Mouse (Mus musculus) mature B cell (primary cell): Measurements from ENCODE around the gene Saa2.
"Not testable (repeated sequence)": the region's sequence is repeated elsewhere in the genome, so short reads cannot be mapped to it uniquely, and the experiment has no call there.

Experiments used
- in situ Hi-C: fragments of 300-500 bp; cut with MboI; formaldehyde crosslinking; loops from 2 replicates; pipeline ENCODE4 v1.14.3; 2019

Gene Saa2

DNA sequence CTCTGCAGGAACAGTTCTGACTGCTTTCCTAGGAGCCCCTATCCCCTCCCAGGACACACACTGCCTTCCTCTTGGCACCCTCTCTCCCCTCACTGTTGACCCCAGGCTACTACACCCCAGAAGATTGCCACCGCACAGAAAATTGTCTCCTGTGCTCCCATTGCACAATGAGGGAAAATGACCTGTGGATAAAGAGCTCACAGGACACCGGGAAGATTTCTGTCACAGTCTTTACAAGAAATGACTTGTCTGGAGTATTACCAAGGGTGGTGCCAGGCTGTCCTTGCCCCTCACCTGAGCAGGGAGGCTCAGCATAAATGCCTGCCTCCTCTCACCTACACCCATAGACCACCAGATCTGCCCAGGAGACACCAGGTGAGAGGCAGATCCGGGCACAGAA is at the start of gene Saa2:
Gene Saa2, plus strand, starts transcription at position 301 of the 400 bp plus-strand sequence.
- in situ Hi-C loops, result no loop called here

DNA sequence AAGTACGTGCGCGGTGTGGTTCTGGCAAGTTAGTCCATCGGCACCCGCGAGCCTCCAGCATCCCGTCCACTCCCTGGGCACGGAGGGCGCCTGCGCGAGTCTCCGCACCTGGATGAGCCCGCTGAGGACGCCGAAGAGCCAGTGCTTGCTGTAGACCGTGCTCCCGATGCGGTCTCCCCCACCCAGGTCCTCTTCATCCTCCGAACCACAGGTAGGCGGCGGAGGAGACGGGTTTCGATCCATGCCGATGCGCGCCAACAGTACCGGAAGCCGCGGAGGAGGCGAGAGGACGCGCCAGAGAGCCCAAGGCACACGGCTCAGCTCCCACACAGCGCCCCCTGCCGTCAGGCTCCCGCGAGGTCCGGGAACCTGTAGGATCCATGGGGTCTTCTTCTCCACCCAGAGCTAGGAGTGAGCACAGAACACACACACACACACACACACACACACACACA is 41.2 kb upstream of the Saa2 start, which contains the start of gene Saal1:
Gene Saal1, minus strand, starts transcription at position 291 of the 455 bp plus-strand sequence.
- in situ Hi-C loops, result no loop called here

DNA sequence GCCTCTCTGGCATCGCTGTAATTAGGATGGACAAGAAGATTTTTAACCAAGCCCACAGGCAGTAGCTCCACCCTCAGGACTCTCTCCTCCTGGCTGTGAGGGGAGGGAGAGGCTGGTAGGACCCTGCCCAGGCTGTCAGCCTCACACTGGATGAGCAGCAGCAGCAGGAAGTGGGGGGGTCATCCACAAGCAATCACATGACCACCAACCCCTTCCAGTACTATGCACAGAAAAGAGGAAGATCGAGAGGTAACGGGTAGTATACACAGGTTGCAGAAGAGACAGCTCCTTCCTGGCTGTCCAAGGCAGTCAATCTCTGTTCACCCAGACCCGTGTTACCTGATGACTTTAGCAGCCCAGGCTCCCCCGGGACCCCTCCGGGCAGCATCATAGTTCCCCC is 39.3 kb upstream of the Saa2 start:
- in situ Hi-C loops, result no loop called here

DNA sequence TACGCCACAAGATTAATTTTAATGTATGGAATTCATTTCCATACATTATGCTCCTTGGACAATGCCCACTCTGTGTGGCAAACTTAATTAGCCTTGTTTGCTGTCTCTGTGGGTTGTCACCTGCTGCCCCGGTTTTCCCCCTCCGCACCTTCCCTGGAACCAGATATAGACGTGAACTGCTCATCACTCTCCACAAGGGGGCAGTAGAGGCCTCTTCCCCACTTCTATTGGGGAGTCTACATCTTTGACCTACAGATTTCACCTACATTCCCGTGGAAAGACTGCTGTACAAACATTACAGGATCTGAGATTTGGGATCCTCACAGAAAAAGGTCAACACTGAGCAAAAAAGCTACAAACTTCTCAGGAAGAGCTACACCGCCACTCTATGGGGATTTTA is 37.1 kb upstream of the Saa2 start:
- in situ Hi-C loops, result no loop called here

DNA sequence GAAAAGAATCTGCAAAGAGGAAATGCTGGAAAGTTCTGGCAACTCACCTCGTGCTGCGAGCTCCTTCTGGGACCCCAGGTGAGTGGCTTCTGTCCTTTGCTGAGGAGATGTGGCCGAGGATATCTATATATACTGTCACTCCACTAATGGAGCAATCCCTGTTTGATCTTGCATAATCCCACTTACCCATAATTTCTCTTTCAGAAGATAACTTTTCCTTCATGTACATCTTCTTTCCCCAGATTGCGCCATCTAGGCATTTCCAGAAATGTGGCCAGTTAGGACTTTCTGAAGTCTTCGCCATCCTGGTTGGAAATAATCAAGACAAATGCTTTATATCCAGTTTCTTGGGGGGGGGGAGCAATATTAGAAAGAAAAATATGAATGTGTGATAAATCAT is 36.0 kb upstream of the Saa2 start, which contains the start of gene Saa3:
Gene Saa3, minus strand, starts transcription at position 101 of the 400 bp plus-strand sequence.
- in situ Hi-C loops, result no loop called here

DNA sequence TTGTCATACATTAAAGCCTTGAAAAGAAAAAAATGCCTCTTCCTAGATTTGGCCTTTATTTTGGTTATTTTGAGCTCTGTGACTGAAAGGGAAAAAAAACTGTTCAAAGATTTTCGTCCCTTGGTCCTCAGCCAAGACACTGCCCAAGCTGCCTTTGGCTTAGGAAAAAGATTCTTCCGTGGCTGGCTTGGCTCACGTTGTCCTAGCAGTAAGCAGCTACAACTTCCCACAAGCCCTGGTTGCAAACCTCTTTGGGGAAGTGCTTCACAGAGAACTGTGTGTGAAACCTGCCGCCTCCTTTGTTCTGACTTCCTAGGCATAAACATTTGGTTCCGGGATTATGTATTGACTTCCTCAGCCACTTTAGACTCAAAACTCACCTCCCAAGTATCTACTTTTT is 34.7 kb upstream of the Saa2 start:
- in situ Hi-C loops, result no loop called here

DNA sequence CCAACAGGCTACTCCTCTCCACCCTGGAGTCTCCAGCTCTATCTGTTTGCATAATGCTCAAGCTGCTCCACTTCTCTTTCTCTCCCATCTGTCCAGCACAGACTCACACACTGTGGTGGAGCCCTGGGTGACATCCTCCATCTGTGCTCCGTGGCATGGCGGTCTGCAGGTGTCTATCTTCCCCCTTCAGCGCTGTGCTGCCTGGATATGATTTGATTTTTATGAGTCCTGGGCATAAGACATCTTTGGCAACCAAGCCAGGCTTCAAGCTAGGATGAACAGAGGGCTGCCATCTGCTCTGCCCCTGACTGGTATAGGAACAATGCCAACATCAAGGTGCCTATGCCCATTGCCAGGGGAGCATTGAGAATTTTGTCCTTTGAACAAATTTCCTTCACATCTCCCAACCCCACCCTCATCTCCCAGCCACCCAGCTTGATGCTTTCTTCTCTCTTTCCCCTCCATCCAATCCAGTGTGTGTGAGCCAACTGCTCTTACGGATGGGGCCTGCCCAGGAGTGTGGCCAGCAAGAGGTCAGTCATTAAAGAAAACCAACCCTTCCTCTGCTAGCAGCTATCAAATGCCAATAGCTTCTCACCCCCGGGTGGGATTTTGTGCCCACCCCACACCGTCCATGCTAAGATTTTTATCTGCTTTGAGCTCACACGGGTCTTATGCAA is 32.9 kb upstream of the Saa2 start:
- in situ Hi-C loops, result no loop called here

DNA sequence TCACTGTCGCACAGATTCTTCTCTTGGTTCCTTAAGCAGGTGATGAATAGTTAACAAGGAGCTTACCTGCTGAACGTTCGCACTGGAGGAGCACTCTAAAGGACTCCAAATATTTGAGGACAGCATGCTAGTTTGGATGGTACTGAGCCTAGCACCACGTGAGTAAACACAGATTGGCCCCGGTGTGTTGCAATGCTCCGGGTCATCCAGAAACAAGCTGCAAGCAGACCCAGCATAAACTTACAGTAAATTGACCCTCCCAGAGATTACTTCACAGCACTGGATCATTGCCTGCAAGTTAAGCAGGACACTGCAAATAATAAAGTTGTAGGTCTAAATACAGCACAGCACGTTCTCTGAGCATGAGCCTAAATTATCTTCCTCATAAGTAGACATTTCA is 32.1 kb upstream of the Saa2 start:
- in situ Hi-C loops, result no loop called here

DNA sequence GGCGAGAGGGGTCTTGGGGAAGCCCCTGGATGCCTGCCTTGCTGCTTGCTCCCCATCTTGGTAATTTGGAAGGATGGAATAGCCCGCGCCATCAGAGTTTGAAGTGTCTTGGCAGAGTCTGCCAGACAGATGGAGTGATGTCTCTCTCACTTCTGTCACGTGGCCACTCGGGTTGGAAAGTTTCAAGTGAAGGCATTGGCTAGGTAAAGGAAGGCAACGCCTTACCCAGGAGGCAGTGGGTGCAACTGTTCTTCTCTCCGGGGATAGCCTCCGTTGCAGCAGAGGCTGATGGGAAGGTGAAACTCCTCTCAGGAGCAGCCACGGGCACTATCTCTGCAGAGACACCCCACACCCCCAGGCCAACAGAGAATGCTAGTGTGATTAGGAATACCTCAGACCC is 31.1 kb upstream of the Saa2 start:
- in situ Hi-C loops, result no loop called here

DNA sequence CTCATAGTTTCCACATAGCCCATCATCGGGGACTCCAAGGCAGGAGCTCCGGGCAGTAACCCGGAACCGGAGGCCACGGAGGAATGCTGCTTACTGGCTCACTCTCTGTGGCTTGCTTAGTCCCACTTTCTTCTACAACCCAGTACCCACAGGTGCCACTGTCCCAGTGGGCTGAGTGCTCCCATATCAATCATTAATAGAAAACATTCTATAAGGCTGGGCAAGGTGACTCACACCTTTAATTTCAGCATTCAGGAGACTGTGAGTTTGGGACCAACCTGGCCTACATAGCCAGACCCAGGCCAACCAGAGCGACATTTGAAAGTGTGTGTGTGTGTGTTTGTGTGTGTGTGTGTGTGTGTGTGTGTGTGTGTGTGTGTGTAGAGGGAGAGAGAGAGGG is 28.2 kb upstream of the Saa2 start:
- in situ Hi-C loops, result no loop called here

DNA sequence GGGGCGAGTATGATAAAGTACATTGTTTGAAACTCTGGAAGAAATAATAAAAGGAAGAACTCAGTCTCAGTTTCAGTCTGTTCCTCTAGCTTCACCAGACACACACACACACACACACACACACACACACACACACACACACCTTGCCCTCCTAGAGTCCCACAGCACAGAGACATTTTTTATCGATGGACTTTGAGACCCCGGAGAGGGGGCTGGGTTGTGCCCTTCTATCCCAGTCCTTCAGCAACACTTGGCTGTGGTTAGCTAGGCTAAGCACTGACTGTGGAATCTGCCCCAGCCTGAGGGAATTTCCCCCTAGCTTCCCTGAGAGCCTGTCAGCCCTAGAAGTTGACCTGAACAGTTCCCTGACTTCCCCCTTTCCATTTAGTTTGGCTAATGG is 27.7 kb upstream of the Saa2 start:
- in situ Hi-C loops, result no loop called here

DNA sequence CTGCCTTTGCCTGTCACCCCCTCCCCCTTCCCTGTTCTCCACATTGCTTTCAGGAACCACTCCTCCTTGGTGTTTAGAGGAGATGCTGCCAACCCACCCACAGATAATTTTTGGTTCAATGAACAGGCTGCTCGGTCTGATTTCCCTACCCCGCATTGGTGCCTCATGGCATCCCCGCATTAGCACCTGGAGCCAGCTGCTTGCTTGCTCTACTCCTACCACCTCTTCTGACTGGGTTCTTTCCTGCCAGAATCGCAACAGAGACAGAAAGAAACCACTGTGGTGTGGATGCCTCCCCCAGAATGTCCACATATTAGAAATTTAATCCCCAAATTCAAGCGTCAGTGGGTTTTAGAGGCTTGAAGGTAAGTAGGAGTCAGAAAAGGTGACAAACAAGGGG is 27.2 kb upstream of the Saa2 start:
- in situ Hi-C loops, result no loop called here

DNA sequence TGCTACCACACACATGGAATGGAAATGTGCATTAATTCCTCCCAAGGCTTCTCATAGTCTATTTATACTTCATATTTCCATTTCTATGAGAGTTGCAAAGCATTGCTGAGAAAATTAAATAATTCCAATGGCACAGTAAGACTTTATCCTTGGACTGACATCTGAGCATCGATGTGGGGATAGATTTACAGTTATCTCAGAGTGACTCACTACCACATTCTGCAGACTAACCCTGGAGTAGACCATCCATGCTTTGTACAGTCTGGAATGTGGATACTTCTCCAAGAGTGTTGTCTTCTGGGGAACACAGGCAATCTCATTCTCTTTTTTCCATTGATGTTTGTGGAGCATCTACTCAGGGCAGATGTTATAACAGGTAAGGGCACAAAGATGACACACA is 24.0 kb upstream of the Saa2 start:
- in situ Hi-C loops, result no loop called here

DNA sequence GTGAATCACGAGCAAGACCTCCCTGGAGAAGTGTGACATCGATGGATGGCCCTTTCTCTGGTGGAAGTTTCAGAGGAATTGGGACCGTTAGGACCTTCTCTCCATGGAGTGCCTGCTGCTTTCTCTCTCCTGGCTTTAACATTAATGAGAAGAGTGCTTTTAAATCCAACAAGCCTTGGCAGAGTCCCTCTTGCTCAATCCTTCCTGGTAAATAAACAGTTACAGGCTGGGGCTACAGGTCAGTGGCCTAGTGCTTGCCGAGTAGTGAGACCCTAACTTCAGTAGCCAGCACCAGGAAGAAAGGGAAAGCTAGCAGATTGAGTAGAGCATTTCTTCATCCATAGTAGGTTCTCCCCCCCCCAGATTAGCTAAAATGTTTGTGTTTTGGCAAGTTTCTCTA is 19.1 kb upstream of the Saa2 start, which contains the start of gene Saa4:
Gene Saa4, minus strand, starts transcription at position 146 of the 400 bp plus-strand sequence.
- in situ Hi-C loops, result no loop called here

DNA sequence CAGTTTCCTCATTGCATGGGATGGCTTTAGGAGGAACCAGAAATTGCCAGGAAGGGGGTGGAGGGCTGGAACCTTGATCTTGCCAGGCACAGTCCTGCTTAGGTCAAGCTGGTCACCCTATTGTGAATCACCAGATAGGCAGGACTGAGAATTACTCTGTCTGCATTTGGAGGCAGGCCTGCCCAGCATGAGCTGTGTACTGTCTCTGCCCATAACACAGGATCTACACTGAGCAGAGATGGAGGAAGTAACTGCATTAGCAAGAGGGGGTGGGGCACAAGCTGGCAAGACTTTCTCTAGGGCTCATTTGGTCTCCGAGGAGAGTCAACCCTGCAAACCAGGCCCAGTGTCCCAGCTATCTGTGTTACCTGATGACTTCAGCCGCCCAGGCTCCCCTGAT is 16.6 kb upstream of the Saa2 start:
- in situ Hi-C loops, result no loop called here

DNA sequence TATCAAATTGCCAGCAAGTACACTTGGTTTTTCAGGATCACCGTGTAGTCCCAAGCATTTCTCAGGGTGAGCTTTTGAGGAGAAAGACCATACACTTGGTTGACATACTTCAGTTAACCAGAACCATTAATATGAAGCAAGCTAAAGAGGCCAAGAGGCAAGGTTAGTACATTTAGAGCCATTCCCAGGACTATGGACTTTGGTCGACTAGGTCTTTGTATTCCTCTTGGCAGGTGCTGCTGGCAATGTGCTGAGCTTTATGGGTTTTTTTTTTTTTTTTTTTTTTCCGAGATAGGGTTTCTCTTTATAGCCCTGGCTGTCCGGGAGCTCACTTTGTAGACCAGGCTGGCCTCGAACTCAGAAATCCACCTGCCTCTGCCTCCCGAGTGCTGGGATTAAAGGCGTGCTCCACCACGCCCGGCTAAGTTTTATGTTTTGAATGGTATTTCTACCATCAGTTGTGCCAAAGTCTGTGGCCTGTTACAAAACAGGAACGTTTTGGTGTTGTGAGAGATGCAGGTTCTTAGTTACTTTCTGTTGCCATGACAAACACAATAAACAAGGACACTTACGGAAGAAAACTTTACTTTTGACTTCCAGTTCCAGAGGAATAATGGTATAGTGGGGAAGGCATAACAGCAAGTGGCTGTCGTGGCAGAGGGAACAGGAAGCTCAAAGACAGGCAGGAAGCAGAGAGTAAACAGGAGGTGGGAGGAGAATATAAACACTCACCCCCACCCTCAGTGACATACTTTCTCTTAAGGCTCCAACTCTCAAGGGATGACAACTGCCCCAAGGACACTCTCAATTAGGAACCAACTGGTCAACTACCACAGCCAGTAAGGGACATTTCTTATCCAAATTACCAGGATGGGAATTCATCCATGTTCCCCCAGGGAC is 12.8 kb upstream of the Saa2 start:
- in situ Hi-C loops, result no loop called here

DNA sequence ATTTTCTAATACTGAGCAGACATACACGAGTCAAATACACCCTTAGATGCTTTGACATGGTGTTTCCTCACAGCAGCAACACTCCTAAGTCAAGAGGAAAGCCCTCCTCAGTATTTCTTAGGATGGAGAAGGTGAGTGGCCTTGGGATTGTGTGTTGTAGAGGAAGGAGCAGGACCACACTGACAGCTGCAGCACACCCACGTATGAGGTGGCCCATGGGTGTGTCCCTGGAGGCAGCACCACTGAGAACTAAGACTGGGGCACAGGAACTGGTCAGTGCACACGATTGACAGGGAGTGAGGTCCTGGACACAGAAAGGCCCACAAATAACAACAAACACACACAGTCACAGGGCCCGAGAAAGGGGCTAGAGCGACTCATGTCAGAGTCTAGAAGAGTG is 11.5 kb upstream of the Saa2 start:
- in situ Hi-C loops, result not testable (repeated sequence)

DNA sequence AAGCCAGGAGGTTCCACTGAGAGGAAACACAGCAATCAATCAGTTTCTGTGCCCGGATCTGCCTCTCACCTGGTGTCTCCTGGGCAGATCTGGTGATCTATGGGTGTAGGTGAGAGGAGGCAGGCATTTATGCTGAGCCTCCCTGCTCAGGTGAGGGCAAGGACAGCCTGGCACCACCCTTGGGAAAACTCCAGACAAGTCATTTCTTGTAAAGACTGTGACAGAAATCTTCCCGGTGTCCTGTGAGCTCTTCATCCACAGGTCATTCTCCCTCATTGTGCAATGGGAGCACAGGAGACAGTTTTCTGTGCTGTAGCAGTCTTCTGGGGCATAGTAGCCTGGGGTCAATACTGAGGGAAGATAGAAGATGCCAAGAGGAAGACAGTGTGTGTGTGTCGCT is 8.7 kb upstream of the Saa2 start, which contains the start of gene Saa1:
Gene Saa1, minus strand, starts transcription at position 101 of the 400 bp plus-strand sequence.
- in situ Hi-C loops, result not testable (repeated sequence)

DNA sequence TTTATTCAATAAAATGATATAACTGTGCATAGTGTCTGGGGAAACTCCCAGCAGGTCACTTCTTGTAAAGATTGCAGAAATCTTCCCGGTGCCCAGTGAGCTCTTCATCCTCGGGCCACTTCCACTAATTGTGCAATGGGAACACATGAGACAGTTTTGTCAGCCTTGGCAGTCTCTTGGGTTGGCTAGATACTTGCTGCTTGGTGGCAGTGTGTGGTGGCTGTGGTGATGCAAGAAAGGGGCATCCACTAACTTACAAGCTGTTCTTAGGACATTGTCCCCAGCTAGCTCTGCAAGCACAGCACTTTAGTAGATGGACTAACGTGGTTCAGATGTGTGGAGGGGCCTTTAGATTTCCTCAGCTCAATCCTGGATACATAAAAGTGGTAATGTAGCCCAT is 5.8 kb upstream of the Saa2 start:
- in situ Hi-C loops, result no loop called here

DNA sequence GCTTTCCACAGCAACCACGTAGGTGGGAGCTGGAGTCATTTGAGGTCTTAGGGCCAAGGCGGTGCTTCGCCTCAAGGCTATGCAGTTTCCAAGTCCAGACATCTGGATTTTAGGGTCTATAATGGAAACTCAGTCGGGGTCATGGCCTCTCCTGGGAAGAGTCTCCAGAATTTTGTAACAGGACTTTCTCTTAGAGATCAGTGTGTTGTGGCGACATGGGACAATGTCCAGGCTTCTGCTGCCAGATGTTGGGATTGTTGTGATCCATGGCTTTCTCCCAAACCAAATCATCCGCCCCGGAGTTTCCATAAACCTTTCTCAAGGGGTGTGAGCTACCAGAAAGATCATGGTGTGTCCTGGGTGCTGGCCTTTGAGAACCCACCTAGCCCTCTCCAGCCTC is 5.2 kb upstream of the Saa2 start:
- in situ Hi-C loops, result no loop called here

DNA sequence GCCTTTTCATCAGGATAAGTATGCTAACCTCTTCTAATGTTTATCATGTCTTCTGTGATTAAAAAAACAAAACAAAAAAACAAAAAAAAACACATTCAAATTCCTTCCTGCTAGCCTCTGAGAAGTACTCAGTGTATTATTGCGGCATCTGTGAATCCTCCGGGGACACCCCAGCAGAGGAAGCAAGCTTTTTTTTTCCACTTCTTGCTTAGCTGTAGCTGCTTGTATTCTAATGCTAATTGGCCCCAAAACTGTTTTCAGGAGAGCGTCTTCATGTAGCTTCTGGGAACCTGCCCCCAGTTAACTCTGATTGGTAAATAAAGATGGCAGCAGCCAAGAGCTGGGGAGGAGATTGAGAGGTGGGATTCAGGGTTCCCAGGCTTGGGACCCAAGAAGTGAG is 3.1 kb upstream of the Saa2 start:
- in situ Hi-C loops, result no loop called here

DNA sequence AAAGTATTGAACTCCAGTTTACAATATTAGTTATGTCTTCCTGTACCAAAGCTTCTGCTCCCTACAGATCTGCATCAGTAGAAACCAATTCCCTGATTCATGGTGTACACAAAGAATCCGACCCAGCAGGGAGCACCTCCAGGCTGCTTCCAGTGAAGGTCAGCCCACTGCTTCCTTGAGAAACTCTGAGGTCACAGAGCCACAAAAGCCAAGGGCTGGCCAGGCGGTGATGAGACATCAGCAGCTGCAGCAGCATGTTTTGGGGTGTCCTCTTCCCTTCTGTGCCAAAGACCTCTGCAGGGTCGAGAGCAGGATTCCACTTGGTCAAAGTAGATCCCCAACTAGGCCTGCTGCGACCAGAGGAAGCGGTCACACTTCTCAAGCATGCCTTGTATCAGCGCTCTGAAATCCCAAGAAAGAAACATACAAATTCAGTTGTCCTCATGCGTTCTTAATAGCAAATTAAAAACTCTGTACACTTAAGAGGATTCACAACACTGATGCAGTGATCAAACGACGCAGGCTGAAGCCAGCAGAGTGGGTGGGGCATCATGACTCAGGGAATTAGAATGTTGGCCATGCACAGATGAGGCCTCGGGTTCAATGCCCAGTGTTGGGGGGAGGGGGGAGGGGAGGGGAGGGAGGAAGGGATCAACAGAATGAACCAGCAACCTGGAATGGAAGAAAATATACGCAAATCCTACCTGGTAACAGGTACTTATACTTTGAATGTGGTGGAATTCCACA is 9.6 kb downstream of the Saa2 start:
- in situ Hi-C loops, result no loop called here
